Mouse (Mus musculus): ENCODE results near the gene Ptprn2. TPM values are rescaled to one million over a fixed set of nuclear protein-coding genes. Genes with fewer than 3 reads are reported as not detected.

Ptprn2 gene
- polyA plus RNA-seq, 1 experiment from 2014 or later: 1.2 TPM

DNA sequence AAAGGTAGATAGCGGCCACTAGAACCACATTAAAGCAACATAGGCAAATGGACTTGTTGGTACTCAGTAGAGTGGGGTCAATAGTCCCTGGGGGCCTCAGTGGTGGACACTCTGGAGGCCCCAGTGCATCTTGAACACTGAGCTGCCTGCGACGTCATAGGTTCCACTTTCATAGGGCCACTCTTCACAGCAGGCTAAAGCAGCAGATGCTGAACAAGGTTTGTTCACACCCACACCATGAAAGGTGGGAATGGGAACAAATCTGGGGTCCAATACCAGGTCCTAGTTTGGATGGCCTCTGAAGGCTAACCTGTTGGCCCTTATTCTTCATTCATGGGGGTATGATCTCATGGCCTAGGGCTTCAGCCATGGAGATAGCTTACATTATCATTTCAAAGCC lies 641.6 kb downstream of the Ptprn2 start:
- Histone ChIP-seq H3K9ac (ENCODE audit: low read depth, low read length) (no peak overlapping the region), H3K4me1 (replicated peaks; ENCODE audit: control insufficient read depth, insufficient read depth, low read length) (no peaks in the 10 kb centered on the region), H3K36me3 (ENCODE audit: control insufficient read depth, insufficient read depth) (no peaks in the 10 kb centered on the region), H3K27ac (ENCODE audit: low read depth, low read length) (no peak overlapping the region), H3K27me3 (replicated peaks; ENCODE audit: control insufficient read depth, insufficient read depth, low read length) (no peaks in the 10 kb centered on the region), H3K4me2 (replicated peaks; ENCODE audit: low read depth) (no peak overlapping the region), H3K9me3 (ENCODE audit: control insufficient read depth) (no peaks in the 10 kb centered on the region), H3K4me3 (ENCODE audit: low read depth, low read length) (no peak overlapping the region)
- 91% methylated on average over 3 of the region's 3 CpGs for WGBS
- no peak for TF ChIP-seq CTCF (IDR thresholded peaks at IDR 0.05; ENCODE audit: low read depth)
- ATAC-seq: no peak

DNA sequence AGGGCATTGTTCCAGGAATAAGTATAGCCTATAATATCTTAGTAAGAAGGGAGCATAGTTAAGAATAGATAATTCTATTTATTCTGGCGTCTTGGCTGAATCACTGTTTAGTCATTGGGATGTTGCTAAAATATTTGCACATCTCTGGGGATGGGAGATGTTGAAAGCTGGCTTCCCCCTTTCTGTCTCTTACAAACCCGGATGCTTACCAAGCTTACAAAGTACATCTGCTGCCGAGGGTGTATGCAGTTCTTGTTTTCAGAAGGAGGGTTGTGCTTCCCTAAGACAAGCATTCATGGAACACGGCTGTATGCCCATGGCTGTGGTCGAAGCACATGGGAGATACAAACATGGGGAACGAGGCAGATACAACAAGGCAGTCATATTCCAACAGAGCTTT lies 642.0 kb downstream of the Ptprn2 start:
- no peak for TF ChIP-seq CTCF (IDR thresholded peaks at IDR 0.05; ENCODE audit: low read depth)
- Histone ChIP-seq H3K4me2 (replicated peaks; ENCODE audit: low read depth) (no peak overlapping the region), H3K4me3 (ENCODE audit: low read depth, low read length) (no peak overlapping the region), H3K27me3 (replicated peaks; ENCODE audit: control insufficient read depth, insufficient read depth, low read length) (no peaks in the 10 kb centered on the region), H3K9me3 (ENCODE audit: control insufficient read depth) (no peaks in the 10 kb centered on the region), H3K27ac (ENCODE audit: low read depth, low read length) (no peak overlapping the region), H3K36me3 (ENCODE audit: control insufficient read depth, insufficient read depth) (no peaks in the 10 kb centered on the region), H3K9ac (ENCODE audit: low read depth, low read length) (no peak overlapping the region), H3K4me1 (replicated peaks; ENCODE audit: control insufficient read depth, insufficient read depth, low read length) (no peaks in the 10 kb centered on the region)
- no peak for ATAC-seq
- 67% methylated on average over 6 of the region's 6 CpGs for WGBS

DNA sequence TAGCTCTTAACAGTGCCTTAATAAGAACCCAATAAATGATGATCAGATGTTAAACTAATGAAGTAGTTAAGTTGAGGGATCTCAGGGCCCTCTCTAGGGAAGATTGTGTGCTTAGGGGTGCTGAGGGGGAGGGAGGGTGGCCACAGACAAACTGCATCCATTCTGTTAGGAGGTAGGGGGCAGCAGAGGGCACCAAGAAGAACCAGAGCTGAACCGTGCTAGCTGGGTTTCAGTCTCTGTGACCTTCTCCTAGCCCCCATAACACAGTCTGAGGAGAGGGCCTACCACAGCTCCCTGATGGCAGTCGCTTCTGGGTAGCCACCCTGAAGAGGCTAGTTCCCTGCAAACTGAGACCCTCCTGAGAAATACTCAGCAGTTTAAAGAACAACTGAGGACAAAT lies 646.6 kb downstream of the Ptprn2 start:
- no peak overlapping the region for H3K27ac ChIP-seq (ENCODE audit: low read depth, low read length)
- 31% methylated on average over 2 of the region's 2 CpGs for WGBS
- no peaks in the 10 kb centered on the region for H3K9me3 ChIP-seq (ENCODE audit: control insufficient read depth)
- no peak overlapping the region for H3K4me2 ChIP-seq (replicated peaks; ENCODE audit: low read depth)
- no peak for ATAC-seq
- TF ChIP-seq CTCF (IDR thresholded peaks at IDR 0.05; ENCODE audit: low read depth): peak; percentile 71
- H3K9ac ChIP-seq (ENCODE audit: low read depth, low read length): no peak overlapping the region
- H3K4me3 ChIP-seq (ENCODE audit: low read depth, low read length): no peak overlapping the region
- no peaks in the 10 kb centered on the region for H3K4me1 ChIP-seq (replicated peaks; ENCODE audit: control insufficient read depth, insufficient read depth, low read length)
- H3K36me3 ChIP-seq (ENCODE audit: control insufficient read depth, insufficient read depth): no peaks in the 10 kb centered on the region
- no peaks in the 10 kb centered on the region for H3K27me3 ChIP-seq (replicated peaks; ENCODE audit: control insufficient read depth, insufficient read depth, low read length)

DNA sequence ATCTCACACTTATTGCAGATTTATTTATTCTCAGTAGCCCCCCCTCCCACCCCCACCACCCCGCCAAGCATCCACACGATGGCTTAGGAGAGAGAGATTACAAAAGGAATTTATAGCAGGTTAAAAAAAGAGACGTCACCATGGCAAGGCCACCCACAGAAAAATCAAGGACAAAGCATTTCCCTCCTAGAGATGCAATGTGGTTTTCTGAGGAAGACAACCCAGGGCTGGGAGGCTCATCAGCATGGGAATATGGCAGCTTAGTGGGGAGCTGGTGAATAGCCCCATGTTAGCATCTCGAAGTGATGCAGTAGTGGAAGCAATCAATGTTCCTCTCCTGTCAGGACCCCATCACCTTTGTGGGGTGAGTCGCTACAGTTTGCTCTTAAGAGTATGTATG lies 649.7 kb downstream of the Ptprn2 start:
- ATAC-seq: no peak
- WGBS: 59% methylated on average over 5 of the region's 5 CpGs

DNA sequence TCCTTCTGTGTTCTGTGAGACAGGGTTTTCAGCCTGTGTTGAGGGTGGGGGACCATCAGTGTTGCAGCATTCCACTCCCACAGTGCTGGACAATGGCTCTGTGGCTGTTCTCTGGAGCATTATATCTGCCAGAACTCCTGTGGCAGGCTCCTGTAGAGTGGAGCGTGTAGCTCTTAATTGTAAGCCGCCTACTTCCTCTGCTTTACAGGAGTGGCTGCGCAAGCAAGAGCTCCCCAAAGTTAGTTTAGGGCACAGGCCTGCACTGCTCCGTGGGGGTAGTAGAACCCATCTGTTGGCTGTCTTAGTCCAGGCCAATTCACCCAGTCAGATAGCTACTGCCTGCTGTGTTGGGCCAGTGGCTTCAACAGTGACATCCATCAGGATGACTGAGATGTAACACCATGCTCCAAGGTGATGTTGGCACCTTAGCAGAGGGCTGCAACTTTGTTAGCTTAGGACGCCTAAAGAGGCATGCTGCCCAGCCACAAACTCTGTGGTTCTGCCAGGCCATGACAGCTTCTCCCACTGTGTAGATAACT lies 651.0 kb downstream of the Ptprn2 start:
- no peak for TF ChIP-seq CTCF (IDR thresholded peaks at IDR 0.05; ENCODE audit: low read depth)
- no peak for ATAC-seq
- Histone ChIP-seq H3K4me1 (replicated peaks; ENCODE audit: control insufficient read depth, insufficient read depth, low read length) (no peaks in the 10 kb centered on the region), H3K4me2 (replicated peaks; ENCODE audit: low read depth) (no peak overlapping the region), H3K27me3 (replicated peaks; ENCODE audit: control insufficient read depth, insufficient read depth, low read length) (no peaks in the 10 kb centered on the region), H3K9me3 (ENCODE audit: control insufficient read depth) (no peaks in the 10 kb centered on the region), H3K4me3 (ENCODE audit: low read depth, low read length) (no peak overlapping the region), H3K27ac (ENCODE audit: low read depth, low read length) (no peak overlapping the region), H3K36me3 (ENCODE audit: control insufficient read depth, insufficient read depth) (no peaks in the 10 kb centered on the region), H3K9ac (ENCODE audit: low read depth, low read length) (no peak overlapping the region)
- whole genome bisulfite sequencing: 68% methylated on average over 5 of the region's 5 CpGs

More for the DNA sequence above, 649.7 kb downstream of the Ptprn2 start:
- Histone ChIP-seq H3K4me1 (replicated peaks; ENCODE audit: control insufficient read depth, insufficient read depth, low read length) (no peaks in the 10 kb centered on the region), H3K9me3 (ENCODE audit: control insufficient read depth) (no peaks in the 10 kb centered on the region), H3K27ac (ENCODE audit: low read depth, low read length) (no peak overlapping the region), H3K36me3 (ENCODE audit: control insufficient read depth, insufficient read depth) (no peaks in the 10 kb centered on the region), H3K4me2 (replicated peaks; ENCODE audit: low read depth) (no peak overlapping the region), H3K4me3 (ENCODE audit: low read depth, low read length) (no peak overlapping the region), H3K27me3 (replicated peaks; ENCODE audit: control insufficient read depth, insufficient read depth, low read length) (no peaks in the 10 kb centered on the region), H3K9ac (ENCODE audit: low read depth, low read length) (no peak overlapping the region)
- no peak for TF ChIP-seq CTCF (IDR thresholded peaks at IDR 0.05; ENCODE audit: low read depth)

DNA sequence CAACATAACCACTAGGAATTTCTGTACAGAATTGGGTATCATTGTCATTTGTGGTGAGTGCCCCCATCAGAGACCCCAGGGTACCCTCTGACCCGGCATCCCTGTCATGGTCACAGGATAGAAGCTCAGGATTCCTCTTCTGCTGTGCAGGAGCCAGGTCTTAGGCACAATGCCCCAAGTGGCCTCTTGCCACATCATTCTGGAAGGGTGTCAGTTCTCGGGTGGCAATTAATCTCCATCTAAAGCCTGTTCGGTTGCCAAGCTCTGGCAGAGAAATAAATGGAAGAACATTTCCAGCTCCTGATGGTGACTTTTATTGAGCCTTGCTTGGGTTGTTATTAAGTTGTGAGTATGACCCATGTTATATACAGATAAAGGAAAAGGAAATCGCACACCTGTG lies 655.4 kb downstream of the Ptprn2 start:
- WGBS: 83% methylated on average over 4 of the region's 4 CpGs
- no peak overlapping the region for H3K4me2 ChIP-seq (replicated peaks; ENCODE audit: low read depth)
- no peak overlapping the region for H3K27ac ChIP-seq (ENCODE audit: low read depth, low read length)
- no peak for TF ChIP-seq CTCF (IDR thresholded peaks at IDR 0.05; ENCODE audit: low read depth)
- H3K36me3 ChIP-seq (ENCODE audit: control insufficient read depth, insufficient read depth): no peaks in the 10 kb centered on the region
- no peaks in the 10 kb centered on the region for H3K4me1 ChIP-seq (replicated peaks; ENCODE audit: control insufficient read depth, insufficient read depth, low read length)
- no peak overlapping the region for H3K9ac ChIP-seq (ENCODE audit: low read depth, low read length)
- no peaks in the 10 kb centered on the region for H3K9me3 ChIP-seq (ENCODE audit: control insufficient read depth)
- no peak for ATAC-seq
- no peaks in the 10 kb centered on the region for H3K27me3 ChIP-seq (replicated peaks; ENCODE audit: control insufficient read depth, insufficient read depth, low read length)
- no peak overlapping the region for H3K4me3 ChIP-seq (ENCODE audit: low read depth, low read length)

DNA sequence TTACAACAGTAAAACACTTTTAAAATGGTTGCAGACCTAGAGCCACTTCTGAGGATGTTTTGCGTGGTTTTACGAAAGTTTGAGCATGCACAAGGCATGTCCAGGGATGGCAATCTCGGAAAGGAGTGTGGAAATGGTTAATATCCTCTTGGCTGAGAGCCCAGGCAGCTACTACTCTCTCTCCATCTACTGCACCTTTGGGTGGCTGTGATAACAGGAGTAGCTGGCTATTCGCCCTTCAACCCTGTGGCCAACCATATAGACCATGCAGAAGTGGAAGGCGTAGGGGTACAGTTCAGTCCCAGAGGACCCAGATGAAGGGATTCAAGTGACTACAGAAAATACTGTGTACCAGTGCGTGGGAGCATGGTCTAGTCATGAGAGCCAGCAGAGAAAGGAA lies 655.9 kb downstream of the Ptprn2 start:
- whole genome bisulfite sequencing: 81% methylated on average over 6 of the region's 6 CpGs
- Histone ChIP-seq H3K4me1 (replicated peaks; ENCODE audit: control insufficient read depth, insufficient read depth, low read length) (no peaks in the 10 kb centered on the region), H3K4me3 (ENCODE audit: low read depth, low read length) (no peak overlapping the region), H3K9me3 (ENCODE audit: control insufficient read depth) (no peaks in the 10 kb centered on the region), H3K27me3 (replicated peaks; ENCODE audit: control insufficient read depth, insufficient read depth, low read length) (no peaks in the 10 kb centered on the region), H3K27ac (ENCODE audit: low read depth, low read length) (no peak overlapping the region), H3K9ac (ENCODE audit: low read depth, low read length) (no peak overlapping the region), H3K36me3 (ENCODE audit: control insufficient read depth, insufficient read depth) (no peaks in the 10 kb centered on the region), H3K4me2 (replicated peaks; ENCODE audit: low read depth) (no peak overlapping the region)
- no peak for ATAC-seq
- TF ChIP-seq CTCF (IDR thresholded peaks at IDR 0.05; ENCODE audit: low read depth): no peak
